Mouse (Mus musculus): ENCODE measurements around the gene Olfr463.
A peak's percentile ranks its signal among the peaks of the same experiment; 100 is the strongest.
"Not testable (repeated sequence)": the region's sequence is repeated elsewhere in the genome, so short reads cannot be mapped to it uniquely, and the experiment has no call there.

The Olfr463 gene

DNA sequence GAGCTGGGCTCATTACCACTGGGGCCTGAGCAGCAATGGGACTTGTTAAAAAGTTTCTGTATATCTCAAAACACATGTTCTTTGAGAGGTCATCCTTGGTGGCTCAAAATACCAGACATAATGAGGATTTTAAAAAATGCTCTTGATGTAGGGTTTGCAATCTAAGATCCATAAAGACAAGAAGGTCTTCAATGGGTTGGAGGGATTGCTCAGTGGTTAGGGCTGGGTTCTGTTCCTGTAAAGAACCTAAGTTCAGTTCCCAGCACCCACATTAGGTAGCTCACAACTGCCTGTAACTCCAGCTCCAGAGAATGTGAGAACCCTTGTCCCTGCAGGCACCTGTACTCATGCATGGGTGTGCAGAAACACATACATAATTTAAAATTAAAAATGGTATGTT, at the start of gene Olfr463:
Olfr463 (minus strand) TSS at position 101 of the 400 bp plus-strand sequence.
- no peak for DNase-seq

DNA sequence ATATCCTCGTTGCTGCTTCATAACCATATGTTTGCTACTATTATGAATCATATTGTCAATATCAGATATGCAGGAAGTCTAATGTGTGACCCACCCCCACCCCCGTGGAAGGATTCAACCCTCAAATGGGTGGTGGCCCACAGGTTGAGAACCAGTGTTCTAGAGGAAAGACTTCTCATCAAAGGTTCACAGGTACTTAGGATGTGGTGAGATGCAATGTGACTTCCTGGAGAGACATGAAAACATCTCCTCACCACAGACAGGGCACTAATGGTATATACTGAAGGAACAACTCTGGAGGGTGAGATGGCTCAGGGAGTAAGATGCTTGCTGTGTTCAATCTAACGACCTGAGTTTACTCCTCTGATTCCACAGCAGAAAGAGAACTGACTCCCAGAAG, 38.3 kb upstream of the Olfr463 start:
- no peak for DNase-seq

DNA sequence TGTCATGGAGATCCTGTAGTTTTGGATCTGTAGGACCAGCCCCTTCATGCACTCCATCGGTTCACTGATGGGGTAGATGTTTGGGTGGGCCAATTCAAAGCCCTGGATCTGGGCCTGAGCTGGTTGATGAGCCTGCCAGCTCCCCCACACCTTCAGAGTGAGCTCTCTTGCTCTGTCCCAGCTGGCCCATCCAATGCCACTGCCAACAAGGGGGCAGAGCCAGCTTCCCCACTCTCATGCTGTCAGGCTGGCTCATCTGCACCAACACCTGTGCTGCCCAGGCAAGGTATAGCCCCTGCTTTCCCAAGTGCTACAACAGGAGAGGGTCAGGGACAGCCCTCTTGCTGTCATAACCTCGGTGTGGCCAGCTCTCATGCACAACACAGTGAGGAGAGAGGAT, 36.5 kb upstream of the Olfr463 start:
- no peak for DNase-seq

GRCm38 (mm10) chr11:87930348-87930747, 33.2 kb upstream of the Olfr463 start:
- DNase-seq, result no peak

DNA sequence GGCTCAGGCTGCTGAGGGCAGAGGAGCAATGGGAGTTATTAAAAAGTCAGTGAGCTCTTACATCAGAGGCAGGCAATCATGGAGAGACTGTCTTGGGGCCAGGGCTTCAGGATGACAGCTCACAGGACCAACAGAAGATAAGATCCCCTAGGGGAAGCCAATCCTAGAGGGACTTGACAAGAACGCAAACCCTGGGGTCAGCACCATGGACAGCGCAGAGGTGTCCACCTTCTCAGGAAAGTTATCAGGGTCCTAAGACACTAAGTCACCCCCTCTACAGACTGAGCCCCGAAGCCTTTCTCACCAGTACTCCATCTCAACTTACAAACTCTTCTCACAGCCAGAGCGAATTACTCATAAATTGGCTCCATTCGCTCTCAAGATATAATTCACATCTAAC, 23.8 kb upstream of the Olfr463 start, which contains the start of gene Olfr464:
Olfr464 (minus strand) TSS at position 2 of the 400 bp plus-strand sequence.
- DNase-seq, result no peak

DNA sequence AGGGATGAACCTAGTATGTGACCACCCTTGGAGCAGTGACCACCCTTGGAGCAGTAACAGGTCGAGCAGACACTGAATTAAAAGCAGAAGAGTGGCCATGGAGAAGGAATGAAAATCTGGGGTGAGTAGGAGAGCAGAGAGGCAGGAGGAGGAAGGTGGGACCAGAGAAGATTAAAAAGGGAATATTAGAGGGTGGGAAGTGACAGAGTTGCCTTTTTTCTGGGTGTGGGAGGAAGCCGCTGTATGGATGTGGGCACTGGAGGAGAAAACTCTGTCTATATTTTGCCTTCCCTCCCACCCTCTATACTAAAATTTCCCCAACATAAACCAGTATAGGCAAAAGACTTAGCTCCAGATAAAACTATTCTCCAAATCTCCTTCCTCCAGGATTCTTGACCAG, 23.1 kb upstream of the Olfr463 start:
- no peak for DNase-seq

DNA sequence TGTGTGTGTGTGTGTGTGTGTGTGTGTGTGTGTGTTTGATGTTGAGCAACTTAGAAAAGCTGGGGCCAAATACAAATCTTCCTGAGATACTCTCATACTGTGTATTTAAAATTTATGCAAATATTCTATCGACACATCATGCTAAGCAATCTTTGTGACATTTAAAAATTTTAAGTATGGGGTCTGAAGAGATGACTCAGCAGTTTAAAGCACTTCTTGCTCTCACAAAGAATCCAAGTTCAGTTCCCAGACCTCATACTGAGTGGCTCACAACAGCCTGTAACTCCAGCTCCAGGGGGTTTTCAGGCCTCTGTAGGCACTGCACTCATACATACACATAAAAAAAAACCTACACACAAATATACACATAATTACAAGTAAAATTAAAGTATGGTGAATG, 18.8 kb upstream of the Olfr463 start:
- no peak for DNase-seq

GRCm38 (mm10) chr11:87904331-87904730, 7.1 kb upstream of the Olfr463 start:
- DNase-seq, result no peak

GRCm38 (mm10) chr11:87892168-87892567, 5.0 kb downstream of the Olfr463 start, which contains the start of gene Olfr462:
Gene Olfr462 (minus strand): TSS chr11:87892268.
- DNase-seq, result no peak

DNA sequence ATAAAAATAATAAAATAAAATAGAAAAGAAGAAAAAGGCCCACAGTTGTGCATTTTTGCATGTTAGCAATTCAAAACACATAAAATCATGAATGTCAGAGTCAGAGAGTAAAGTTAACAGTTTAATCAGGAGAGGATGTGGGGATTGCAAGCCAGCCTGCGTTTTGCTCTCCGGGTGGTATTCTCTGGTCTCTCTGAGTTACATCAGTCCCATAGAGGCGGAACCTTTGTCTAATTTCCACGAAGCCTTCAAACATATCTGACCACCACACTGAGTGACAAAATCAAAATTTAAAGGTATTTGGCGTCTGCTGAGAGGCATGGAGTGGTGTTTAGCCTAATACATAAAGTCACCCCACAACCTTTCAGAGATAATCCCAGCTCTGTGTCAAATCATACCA, 12.3 kb downstream of the Olfr463 start:
- DNase-seq, result no peak

DNA sequence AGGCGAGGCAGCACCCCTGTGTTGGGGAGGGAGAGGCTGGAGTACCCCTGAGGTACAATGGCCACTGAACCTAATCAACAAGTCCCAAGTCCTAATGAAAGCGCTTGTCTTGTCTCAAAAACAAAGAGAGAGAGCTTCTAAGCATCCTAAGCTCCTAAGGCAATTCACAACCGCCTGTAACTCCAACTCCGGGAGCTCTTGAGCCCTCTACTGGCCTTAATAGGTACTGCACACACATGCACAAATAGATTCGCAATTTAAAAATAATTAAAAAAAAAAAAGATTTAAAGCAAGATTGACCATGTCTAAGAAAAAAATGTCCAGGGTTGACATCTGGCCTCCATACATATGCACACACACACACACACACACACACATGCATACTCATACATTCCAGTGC, 13.7 kb downstream of the Olfr463 start:
- DNase-seq, result peak; percentile 13

- DNase-seq, result no peak
Observed at GRCm38 (mm10) chr11:87881714-87882113, 15.5 kb downstream of the Olfr463 start.

GRCm38 (mm10) chr11:87879826-87880225, 17.4 kb downstream of the Olfr463 start:
- DNase-seq, result no peak

GRCm38 (mm10) chr11:87875436-87875835, 21.8 kb downstream of the Olfr463 start, which contains the start of gene Epx:
Gene Epx (minus strand): TSS chr11:87875536.
- no peak for DNase-seq

- DNase-seq, result no peak
Observed at GRCm38 (mm10) chr11:87871766-87872165, 25.4 kb downstream of the Olfr463 start.

DNA sequence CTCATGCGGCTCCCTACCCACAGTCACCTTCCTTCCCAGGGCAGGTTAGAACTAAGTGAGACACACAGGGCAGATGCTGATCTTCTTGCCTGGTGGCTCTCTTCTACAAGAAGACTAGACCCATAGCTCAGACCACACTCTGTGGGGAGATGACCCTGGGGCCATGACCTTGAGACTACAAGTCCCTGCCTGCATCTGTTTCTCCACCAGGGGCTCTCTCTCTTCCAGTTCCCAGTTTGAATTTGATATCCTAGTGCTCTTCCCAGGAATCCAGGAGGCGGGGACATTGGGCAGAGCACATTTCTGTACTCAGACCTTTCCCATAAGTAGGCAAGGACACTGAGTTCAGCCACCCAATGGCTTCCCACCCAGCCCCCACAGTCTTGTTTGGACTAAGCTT, 27.1 kb downstream of the Olfr463 start:
- DNase-seq, result no peak

GRCm38 (mm10) chr11:87866891-87867290, 30.3 kb downstream of the Olfr463 start:
- not testable (repeated sequence) for DNase-seq

- no peak for DNase-seq
Observed at GRCm38 (mm10) chr11:87862805-87863204, 34.4 kb downstream of the Olfr463 start.

GRCm38 (mm10) chr11:87860426-87860825, 36.8 kb downstream of the Olfr463 start:
- DNase-seq, result no peak

DNA sequence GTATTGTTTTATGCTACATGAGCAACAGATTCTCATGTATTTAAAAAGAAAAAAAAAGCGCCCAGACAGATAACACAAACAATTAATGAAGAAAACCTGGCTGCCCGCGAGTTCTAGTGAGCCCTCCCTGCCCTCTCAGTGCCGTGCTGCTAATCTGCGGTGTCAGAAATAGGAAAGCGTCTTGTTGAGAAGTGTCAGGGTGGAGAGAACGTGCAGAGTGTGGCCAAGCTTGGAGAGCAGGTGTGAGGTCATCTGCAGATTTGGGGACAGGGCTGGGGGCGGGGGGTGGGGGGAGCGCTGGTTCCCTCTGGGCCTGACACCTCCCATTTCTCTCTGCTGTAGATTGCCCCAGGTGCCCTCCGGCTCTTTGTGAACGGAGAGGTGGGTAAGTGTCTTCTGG, 37.9 kb downstream of the Olfr463 start:
- DNase-seq, result no peak

GRCm38 (mm10) chr11:87854550-87854949, 42.6 kb downstream of the Olfr463 start:
- DNase-seq, result no peak

GRCm38 (mm10) chr11:87853597-87853954, 43.6 kb downstream of the Olfr463 start:
- no peak for DNase-seq

GRCm38 (mm10) chr11:87852690-87853596, 44.2 kb downstream of the Olfr463 start, which contains the start of gene Mks1:
Gene Mks1 (plus strand): TSS chr11:87853215.
- DNase-seq, result peak; percentile 90

- DNase-seq, result no peak
Observed at GRCm38 (mm10) chr11:87847884-87848283, 49.3 kb downstream of the Olfr463 start.

Data from kidney, adult 9 months (tissue).